Mouse (Mus musculus): ENCODE data around the gene Myl6b. TPM values are rescaled to one million over a fixed set of nuclear protein-coding genes. Genes with fewer than 3 reads are reported as not detected.
A peak's percentile ranks its signal among the peaks of the same experiment; 100 is the strongest.

The Myl6b gene
- 31.6 and 36.4 TPM in 2 replicates for polyA plus RNA-seq (2012; rRNA removed)

DNA sequence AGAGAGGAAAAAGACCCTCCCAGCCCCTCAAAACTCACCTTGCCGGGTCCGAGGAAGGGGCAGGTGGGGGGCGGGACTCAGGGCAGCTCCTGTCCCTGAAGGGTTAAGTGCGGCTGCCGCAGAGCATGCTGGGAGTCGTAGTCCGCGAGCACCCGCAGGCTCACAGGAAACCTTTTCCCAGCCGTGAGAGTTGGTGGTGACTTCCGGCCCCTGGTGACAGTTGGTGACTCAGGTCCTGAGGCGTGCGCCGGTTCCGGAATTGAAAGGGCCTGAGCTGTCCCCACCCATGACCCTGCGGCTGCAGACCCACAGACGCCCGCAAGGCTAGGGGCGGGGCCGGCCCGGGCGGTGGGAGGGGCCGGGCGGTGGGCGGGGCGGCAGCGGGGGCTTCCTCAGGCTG is at the start of gene Myl6b:
Gene Myl6b, minus strand, starts transcription at position 96 of the 400 bp plus-strand sequence.
- no peak for TF ChIP-seq CTCF (IDR thresholded peaks at IDR 0.05; ENCODE audit: borderline replicate concordance, extremely low read depth, insufficient read depth, insufficient read length)
- TF ChIP-seq POLR2A (IDR thresholded peaks at IDR 0.05; ENCODE audit: borderline replicate concordance, extremely low read depth, insufficient read depth, insufficient read length, poor library complexity, severe bottlenecking), result no peak
- DNase-seq (ENCODE audit: low read depth), result peak; percentile 98

DNA sequence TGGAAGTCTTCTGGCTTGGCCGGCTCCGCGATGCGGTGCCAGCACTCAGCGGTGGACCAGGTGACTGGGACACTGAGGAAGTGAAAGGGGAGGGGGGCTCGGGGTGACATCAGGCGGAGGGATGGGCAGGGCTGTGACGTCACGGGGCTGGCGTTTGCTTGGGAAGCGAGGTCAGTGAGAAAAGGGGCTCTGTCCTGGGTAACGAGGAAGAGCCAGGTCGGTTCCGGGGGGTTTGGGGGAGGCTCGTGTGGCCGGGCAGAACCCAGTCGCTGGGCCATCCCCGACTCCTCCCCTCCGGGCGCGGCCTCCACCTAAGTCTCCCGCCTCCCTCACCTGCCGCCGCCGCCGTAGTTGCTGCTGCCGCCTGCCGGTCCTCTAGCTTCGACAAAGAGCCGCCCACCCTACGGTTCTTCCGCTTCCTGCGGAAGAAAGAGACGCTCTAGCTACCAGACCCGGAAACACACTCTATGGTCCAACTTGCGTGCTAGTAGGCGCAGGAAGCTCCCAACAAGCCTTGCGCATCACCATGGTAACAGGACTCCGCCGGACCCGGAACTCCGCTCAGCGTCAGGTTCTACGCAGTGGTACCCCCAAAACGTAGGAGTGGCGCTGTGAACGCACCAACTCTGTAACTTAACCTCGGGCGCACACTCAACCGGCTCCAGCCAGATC is 49.0 kb upstream of the Myl6b start, which contains the start of gene Zc3h10:
Gene Zc3h10, minus strand, starts transcription at position 414 of the 672 bp plus-strand sequence.
- TF ChIP-seq CTCF (IDR thresholded peaks at IDR 0.05; ENCODE audit: borderline replicate concordance, extremely low read depth, insufficient read depth, insufficient read length) (no peak), POLR2A (IDR thresholded peaks at IDR 0.05; ENCODE audit: borderline replicate concordance, extremely low read depth, insufficient read depth, insufficient read length, poor library complexity, severe bottlenecking) (peak; percentile 74; the same call in 1 of the 2 replicates)
- DNase-seq (ENCODE audit: low read depth), result peak; percentile 100

GRCm38 (mm10) chr10:128546787-128547186 is 48.3 kb upstream of the Myl6b start:
- no peak for TF ChIP-seq CTCF (IDR thresholded peaks at IDR 0.05; ENCODE audit: borderline replicate concordance, extremely low read depth, insufficient read depth, insufficient read length)
- no peak for TF ChIP-seq POLR2A (IDR thresholded peaks at IDR 0.05; ENCODE audit: borderline replicate concordance, extremely low read depth, insufficient read depth, insufficient read length, poor library complexity, severe bottlenecking)
- DNase-seq (ENCODE audit: low read depth), result no peak

- peak; percentile 78 for DNase-seq (ENCODE audit: low read depth)
- TF ChIP-seq CTCF (IDR thresholded peaks at IDR 0.05; ENCODE audit: borderline replicate concordance, extremely low read depth, insufficient read depth, insufficient read length), result peak; percentile 51; the same call in 1 of the 2 replicates
- TF ChIP-seq POLR2A (IDR thresholded peaks at IDR 0.05; ENCODE audit: borderline replicate concordance, extremely low read depth, insufficient read depth, insufficient read length, poor library complexity, severe bottlenecking), result no peak
Measured at GRCm38 (mm10) chr10:128546361-128546760, 47.9 kb upstream of the Myl6b start.

DNA sequence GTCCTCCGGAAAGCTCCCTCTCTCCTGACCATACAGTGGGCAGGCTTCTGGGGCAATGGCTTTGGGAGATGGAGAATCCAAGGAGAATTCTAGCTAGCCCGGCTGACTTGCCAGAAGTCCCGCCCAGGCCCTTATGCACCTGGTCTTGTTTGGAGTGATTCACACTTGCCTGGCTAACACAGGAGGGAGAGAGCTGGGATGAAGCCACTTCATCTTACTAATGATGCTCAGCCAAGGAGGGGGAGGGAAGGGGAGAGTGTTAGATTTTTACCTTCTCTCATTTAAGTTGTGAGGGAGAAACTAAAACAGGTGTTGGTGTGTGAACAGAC is 47.0 kb upstream of the Myl6b start:
- DNase-seq (ENCODE audit: low read depth), result no peak
- TF ChIP-seq POLR2A (IDR thresholded peaks at IDR 0.05; ENCODE audit: borderline replicate concordance, extremely low read depth, insufficient read depth, insufficient read length, poor library complexity, severe bottlenecking) (no peak), CTCF (IDR thresholded peaks at IDR 0.05; ENCODE audit: borderline replicate concordance, extremely low read depth, insufficient read depth, insufficient read length) (no peak)

- TF ChIP-seq POLR2A (IDR thresholded peaks at IDR 0.05; ENCODE audit: borderline replicate concordance, extremely low read depth, insufficient read depth, insufficient read length, poor library complexity, severe bottlenecking) (no peak), CTCF (IDR thresholded peaks at IDR 0.05; ENCODE audit: borderline replicate concordance, extremely low read depth, insufficient read depth, insufficient read length) (no peak)
- no peak for DNase-seq (ENCODE audit: low read depth)
Measured at GRCm38 (mm10) chr10:128544674-128545569, 46.4 kb upstream of the Myl6b start.

- DNase-seq (ENCODE audit: low read depth), result no peak
- TF ChIP-seq CTCF (IDR thresholded peaks at IDR 0.05; ENCODE audit: borderline replicate concordance, extremely low read depth, insufficient read depth, insufficient read length) (no peak), POLR2A (IDR thresholded peaks at IDR 0.05; ENCODE audit: borderline replicate concordance, extremely low read depth, insufficient read depth, insufficient read length, poor library complexity, severe bottlenecking) (no peak)
Measured at GRCm38 (mm10) chr10:128544151-128544657, 45.7 kb upstream of the Myl6b start.

DNA sequence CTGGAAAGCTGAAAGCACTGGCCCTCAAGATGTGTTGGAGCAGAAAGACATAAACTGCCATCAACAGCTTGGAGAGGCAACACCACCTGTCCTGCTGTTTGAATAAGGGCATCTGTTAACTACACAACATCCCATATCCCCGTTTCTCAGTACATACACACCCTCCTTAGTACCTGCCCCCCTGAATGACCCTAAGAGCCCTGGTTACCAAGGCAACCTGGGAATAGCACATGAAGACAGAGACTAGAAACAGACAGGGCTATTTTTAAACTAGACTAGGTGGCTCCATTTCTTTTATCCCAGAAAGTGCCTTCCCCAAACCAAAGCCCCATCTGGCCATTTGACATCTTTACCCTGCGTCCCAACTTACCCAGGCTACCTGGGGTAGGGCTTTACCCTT is 44.6 kb upstream of the Myl6b start:
- TF ChIP-seq CTCF (IDR thresholded peaks at IDR 0.05; ENCODE audit: borderline replicate concordance, extremely low read depth, insufficient read depth, insufficient read length) (no peak), POLR2A (IDR thresholded peaks at IDR 0.05; ENCODE audit: borderline replicate concordance, extremely low read depth, insufficient read depth, insufficient read length, poor library complexity, severe bottlenecking) (no peak)
- no peak for DNase-seq (ENCODE audit: low read depth)

- TF ChIP-seq POLR2A (IDR thresholded peaks at IDR 0.05; ENCODE audit: borderline replicate concordance, extremely low read depth, insufficient read depth, insufficient read length, poor library complexity, severe bottlenecking) (no peak), CTCF (IDR thresholded peaks at IDR 0.05; ENCODE audit: borderline replicate concordance, extremely low read depth, insufficient read depth, insufficient read length) (no peak)
- DNase-seq (ENCODE audit: low read depth), result no peak
Measured at GRCm38 (mm10) chr10:128538340-128538870, 39.9 kb upstream of the Myl6b start.

- peak; percentile 91 for DNase-seq (ENCODE audit: low read depth)
- TF ChIP-seq POLR2A (IDR thresholded peaks at IDR 0.05; ENCODE audit: borderline replicate concordance, extremely low read depth, insufficient read depth, insufficient read length, poor library complexity, severe bottlenecking) (no peak), CTCF (IDR thresholded peaks at IDR 0.05; ENCODE audit: borderline replicate concordance, extremely low read depth, insufficient read depth, insufficient read length) (peak; percentile 89)
Measured at GRCm38 (mm10) chr10:128536266-128536940, 37.9 kb upstream of the Myl6b start.
